21 mouse cellular contexts compared by ENCODE assay signal in the genomic region with DNA sequence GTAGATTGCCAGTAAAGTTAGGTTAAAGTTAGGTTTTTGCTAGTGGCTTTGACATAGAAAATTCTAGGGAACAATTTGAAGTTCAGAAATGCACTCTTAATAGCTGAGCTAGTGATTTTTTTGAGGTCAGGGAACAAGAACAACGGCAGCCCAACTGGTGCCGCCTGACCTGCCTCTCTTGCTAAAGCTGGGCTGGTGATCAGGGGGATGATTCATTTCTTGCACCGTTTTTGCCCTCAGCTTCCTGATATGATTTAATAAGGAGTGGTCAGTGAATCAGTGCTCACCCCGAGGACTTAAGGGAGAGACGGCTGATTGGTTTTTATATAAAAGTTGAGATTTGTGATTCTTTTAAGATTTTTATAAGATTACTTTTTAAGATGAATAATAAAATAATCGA. TPM values are rescaled to one million over a fixed set of nuclear protein-coding genes. Genes with fewer than 3 reads are reported as not detected.
"Had no signal": no experiment of that assay in that cellular context is flagged by ENCODE, and none has a peak within 500 bp of the region (broad histone marks: within the 10 kb centered on the region; RNA-seq: fewer than 3 reads in every experiment).

No protein-coding gene starts in this region.

- DNase-seq: kidney, postnatal 25 days; layer of hippocampus, adult 9-11 months; layer of hippocampus, postnatal 36 days; lung, postnatal 14 days; thymus, adult 2 months; thymus, postnatal 25 days had no signal

RNA-seq across cellular contexts. Expression of a gene that starts 3.4 kb away (rescaled TPM):
- total RNA-seq: megakaryocyte-erythroid progenitor cell, adult 5-6 weeks had no signal
- polyA plus RNA-seq: midbrain, embryonic 13.5 days had no signal

RNA-seq across cellular contexts. Expression of a gene that starts 13.9 kb away (rescaled TPM):
- total RNA-seq: layer of hippocampus, postnatal 36 days; left cerebral cortex, adult 8-10 months; left cerebral cortex, postnatal 25 days; megakaryocyte-erythroid progenitor cell, adult 5-6 weeks had no signal
- polyA plus RNA-seq: kidney, embryonic 15.5 days; limb, embryonic 11.5 days; limb, embryonic 15.5 days; liver, embryonic 12.5 days; liver, embryonic 16.5 days; lung, embryonic 15.5 days; midbrain, embryonic 13.5 days; myocyte; neural tube, embryonic 11.5 days; neural tube, embryonic 15.5 days; stomach, postnatal 0 days; urinary bladder, adult 2 months had no signal

RNA-seq across cellular contexts. Expression of a gene that starts 16.2 kb away (rescaled TPM):
- total RNA-seq: layer of hippocampus, postnatal 36 days; left cerebral cortex, postnatal 25 days; megakaryocyte-erythroid progenitor cell, adult 5-6 weeks had no signal
- polyA plus RNA-seq: kidney, embryonic 15.5 days; limb, embryonic 11.5 days; limb, embryonic 15.5 days; liver, embryonic 16.5 days; lung, embryonic 15.5 days; neural tube, embryonic 11.5 days; neural tube, embryonic 15.5 days; stomach, postnatal 0 days; thymus, adult 2 months; urinary bladder, adult 2 months had no signal

RNA-seq across cellular contexts. Expression of a gene that starts 24.7 kb away (rescaled TPM):
- total RNA-seq: layer of hippocampus, postnatal 36 days had no signal
- polyA plus RNA-seq: kidney, embryonic 15.5 days; limb, embryonic 11.5 days; limb, embryonic 15.5 days; liver, embryonic 12.5 days; liver, embryonic 16.5 days; lung, embryonic 15.5 days; midbrain, embryonic 13.5 days; myocyte; neural tube, embryonic 11.5 days; neural tube, embryonic 15.5 days; stomach, postnatal 0 days; thymus, adult 2 months; urinary bladder, adult 2 months had no signal
